Mouse (Mus musculus): ENCODE measurements at regions not wholly inside any gene's neighbourhood (a gene's known extent, or its start where the extent isn't known, plus 50 kb on each side); places are given as distances from the start of the nearest gene placed in this dataset.

- TF ChIP-seq MAX (IDR thresholded peaks at IDR 0.05; ENCODE audit: low read depth) (no peak), TCF3 (IDR thresholded peaks at IDR 0.05; ENCODE audit: insufficient read length, low read depth) (no peak), MYOG (IDR thresholded peaks at IDR 0.05; ENCODE audit: control insufficient read depth in 1 of 3, insufficient read depth in 1 of 3, insufficient read length in 2 of 3, low read depth in 2 of 3) (no peak), SRF (IDR thresholded peaks at IDR 0.05; ENCODE audit: control insufficient read depth, insufficient read length, low read depth) (no peak), MYOD1 (IDR thresholded peaks at IDR 0.05; ENCODE audit: control insufficient read depth in 1 of 3, insufficient read length in 2 of 3, low read depth in 2 of 3) (no peak), POLR2A (IDR thresholded peaks at IDR 0.05; ENCODE audit: insufficient read length, low read depth) (no peak), REST (IDR thresholded peaks at IDR 0.05; ENCODE audit: insufficient read depth, insufficient read length) (no peak), TCF12 (IDR thresholded peaks at IDR 0.05; ENCODE audit: insufficient read depth, poor library complexity, severe bottlenecking) (no peak), CEBPB (IDR thresholded peaks at IDR 0.05; ENCODE audit: insufficient read depth, poor library complexity, severe bottlenecking) (no peak), E2F4 (IDR thresholded peaks at IDR 0.05; ENCODE audit: insufficient read depth) (no peak), POLR2AphosphoS2 (IDR thresholded peaks at IDR 0.05; ENCODE audit: insufficient read length, low read depth) (no peak), USF1 (IDR thresholded peaks at IDR 0.05; ENCODE audit: low read depth) (no peak)
- H3ac ChIP-seq (ENCODE audit: control insufficient read depth, insufficient read length), result no peak overlapping the region
- no peaks in the 10 kb centered on the region for H3K27me3 ChIP-seq (ENCODE audit: control insufficient read depth, insufficient read depth, insufficient read length)
- no peaks in the 10 kb centered on the region for H3K79me2 ChIP-seq (ENCODE audit: control insufficient read depth, insufficient read depth)
- no peaks in the 10 kb centered on the region for H3K36me3 ChIP-seq (ENCODE audit: control insufficient read depth, insufficient read depth)
- H3K4me3 ChIP-seq, result no peak overlapping the region
- no peak overlapping the region for H3K4me2 ChIP-seq (ENCODE audit: low read depth)
Measured at GRCm38 (mm10) chr11:31615107-31615811, 56.4 kb downstream of the Bod1 start.

- Histone ChIP-seq H3K36me3 (ENCODE audit: control insufficient read depth, insufficient read depth) (no peaks in the 10 kb centered on the region), H3K4me2 (ENCODE audit: low read depth) (no peak overlapping the region), H3K27me3 (ENCODE audit: control insufficient read depth, insufficient read depth, insufficient read length) (no peaks in the 10 kb centered on the region), H3K4me3 (no peak overlapping the region), H3ac (ENCODE audit: control insufficient read depth, insufficient read length) (no peak overlapping the region), H3K79me2 (ENCODE audit: control insufficient read depth, insufficient read depth) (no peaks in the 10 kb centered on the region)
- no peak for TF ChIP-seq POLR2AphosphoS2 (IDR thresholded peaks at IDR 0.05; ENCODE audit: insufficient read length, low read depth)
Measured at GRCm38 (mm10) chr11:31614394-31614713, 57.3 kb downstream of the Bod1 start.

- H3K36me3 ChIP-seq (ENCODE audit: control insufficient read depth, insufficient read depth), result no peaks in the 10 kb centered on the region
- no peak overlapping the region for H3ac ChIP-seq (ENCODE audit: control insufficient read depth, insufficient read length)
- H3K27me3 ChIP-seq (ENCODE audit: control insufficient read depth, insufficient read depth, insufficient read length), result no peaks in the 10 kb centered on the region
- TF ChIP-seq USF1 (IDR thresholded peaks at IDR 0.05; ENCODE audit: low read depth) (no peak), TCF12 (IDR thresholded peaks at IDR 0.05; ENCODE audit: insufficient read depth, poor library complexity, severe bottlenecking) (no peak), TCF3 (IDR thresholded peaks at IDR 0.05; ENCODE audit: insufficient read length, low read depth) (no peak), POLR2AphosphoS2 (IDR thresholded peaks at IDR 0.05; ENCODE audit: insufficient read length, low read depth) (no peak), REST (IDR thresholded peaks at IDR 0.05; ENCODE audit: insufficient read depth, insufficient read length) (no peak), SRF (IDR thresholded peaks at IDR 0.05; ENCODE audit: control insufficient read depth, insufficient read length, low read depth) (no peak), MYOG (IDR thresholded peaks at IDR 0.05; ENCODE audit: control insufficient read depth in 1 of 3, insufficient read depth in 1 of 3, insufficient read length in 2 of 3, low read depth in 2 of 3) (no peak), POLR2A (IDR thresholded peaks at IDR 0.05; ENCODE audit: insufficient read length, low read depth) (no peak)
- no peak overlapping the region for H3K4me2 ChIP-seq (ENCODE audit: low read depth)
- no peaks in the 10 kb centered on the region for H3K79me2 ChIP-seq (ENCODE audit: control insufficient read depth, insufficient read depth)
- H3K4me3 ChIP-seq, result no peak overlapping the region
Measured at GRCm38 (mm10) chr11:31613688-31614393, 57.8 kb downstream of the Bod1 start.

GRCm38 (mm10) chr11:31608458-31608857 lies 63.2 kb downstream of the Bod1 start:
- no peak overlapping the region for H3K4me3 ChIP-seq
- no peaks in the 10 kb centered on the region for H3K36me3 ChIP-seq (ENCODE audit: control insufficient read depth, insufficient read depth)
- no peak overlapping the region for H3K4me2 ChIP-seq (ENCODE audit: low read depth)
- no peak overlapping the region for H3ac ChIP-seq (ENCODE audit: control insufficient read depth, insufficient read length)
- no peaks in the 10 kb centered on the region for H3K27me3 ChIP-seq (ENCODE audit: control insufficient read depth, insufficient read depth, insufficient read length)
- TF ChIP-seq POLR2A (IDR thresholded peaks at IDR 0.05; ENCODE audit: insufficient read length, low read depth) (no peak), MYOG (IDR thresholded peaks at IDR 0.05; ENCODE audit: control insufficient read depth in 1 of 3, insufficient read depth in 1 of 3, insufficient read length in 2 of 3, low read depth in 2 of 3) (no peak)
- no peaks in the 10 kb centered on the region for H3K79me2 ChIP-seq (ENCODE audit: control insufficient read depth, insufficient read depth)

GRCm38 (mm10) chr11:31601499-31601898 lies 70.2 kb downstream of the Bod1 start:
- TF ChIP-seq REST (IDR thresholded peaks at IDR 0.05; ENCODE audit: insufficient read depth, insufficient read length), result no peak
- TF ChIP-seq TCF12 (IDR thresholded peaks at IDR 0.05; ENCODE audit: insufficient read depth, poor library complexity, severe bottlenecking), result no peak
- TF ChIP-seq MYOG (IDR thresholded peaks at IDR 0.05; ENCODE audit: control insufficient read depth in 1 of 3, insufficient read depth in 1 of 3, insufficient read length in 2 of 3, low read depth in 2 of 3), result no peak
- no peak for TF ChIP-seq CEBPB (IDR thresholded peaks at IDR 0.05; ENCODE audit: insufficient read depth, poor library complexity, severe bottlenecking)
- no peak for TF ChIP-seq USF1 (IDR thresholded peaks at IDR 0.05; ENCODE audit: low read depth)
- TF ChIP-seq POLR2A (IDR thresholded peaks at IDR 0.05; ENCODE audit: insufficient read length, low read depth), result no peak
- TF ChIP-seq E2F4 (IDR thresholded peaks at IDR 0.05; ENCODE audit: insufficient read depth), result no peak
- TF ChIP-seq MAX (IDR thresholded peaks at IDR 0.05; ENCODE audit: low read depth), result no peak
- no peak for TF ChIP-seq TCF3 (IDR thresholded peaks at IDR 0.05; ENCODE audit: insufficient read length, low read depth)
- no peaks in the 10 kb centered on the region for H3K27me3 ChIP-seq (ENCODE audit: control insufficient read depth, insufficient read depth, insufficient read length)
- no peak overlapping the region for H3K4me2 ChIP-seq (ENCODE audit: low read depth)
- no peak overlapping the region for H3K4me3 ChIP-seq
- H3K79me2 ChIP-seq (ENCODE audit: control insufficient read depth, insufficient read depth), result no peaks in the 10 kb centered on the region
- H3ac ChIP-seq (ENCODE audit: control insufficient read depth, insufficient read length), result no peak overlapping the region
- no peaks in the 10 kb centered on the region for H3K36me3 ChIP-seq (ENCODE audit: control insufficient read depth, insufficient read depth)
